Mouse (Mus musculus) midbrain, embryonic 14.5 days (tissue): ENCODE data around the gene S100a13. TPM values are rescaled to one million over a fixed set of nuclear protein-coding genes. Genes with fewer than 3 reads are reported as not detected.

Experiments
- ATAC-seq: fragments of 200-750 bp; cut with Nextera tagmentation; 2 replicates; pipeline ENCODE4 v1.8.0; 2017; ENCODE audit warnings: moderate number of reproducible peaks, moderate library complexity; ENCODE audit not compliant: low FRiP score, low TSS enrichment
- DNase-seq: peaks from one replicate; pipeline ENCODE4 v3.0.0-alpha.2; 2015
- H3K27ac ChIP-seq: fragments of 300-500 bp; sonication (generic); replicated peaks from 2 replicates; pipeline ENCODE4 v1.5.1; 2014; ENCODE audit warnings: mild to moderate bottlenecking, low read depth, low read length, moderate library complexity
- H3K27me3 ChIP-seq: fragments of 300-500 bp; sonication (generic); 2 replicates; pipeline ENCODE4 v1.6.1; 2014; ENCODE audit warnings: low read length, control low read depth, mixed read lengths; ENCODE audit not compliant: control insufficient read depth, insufficient read depth
- H3K36me3 ChIP-seq: fragments of 300-500 bp; sonication (generic); 2 replicates; pipeline ENCODE4 v1.6.1; 2014; ENCODE audit warnings: low read length, control low read depth; ENCODE audit not compliant: control insufficient read depth, insufficient read depth
- H3K4me1 ChIP-seq: fragments of 300-500 bp; sonication (generic); 2 replicates; pipeline ENCODE4 v1.6.1; 2014; ENCODE audit warnings: mild to moderate bottlenecking, antibody characterized with exemption, low read length, control low read depth; ENCODE audit not compliant: control insufficient read depth, insufficient read depth
- H3K4me2 ChIP-seq: fragments of 300-500 bp; sonication (generic); 2 replicates; pipeline ENCODE4 v1.6.1; 2014; ENCODE audit warnings: mild to moderate bottlenecking, low read length, moderate library complexity
- H3K4me3 ChIP-seq: fragments of 300-500 bp; sonication (generic); replicated peaks from 2 replicates; pipeline ENCODE4 v1.5.1; 2014; ENCODE audit warnings: low read depth, low read length
- H3K9ac ChIP-seq: fragments of 300-500 bp; sonication (generic); replicated peaks from 2 replicates; pipeline ENCODE4 v1.6.1; 2014; ENCODE audit warnings: mild to moderate bottlenecking, low read length, moderate library complexity
- H3K9me3 ChIP-seq: fragments of 300-500 bp; sonication (generic); 2 replicates; pipeline ENCODE4 v1.6.1; 2016; ENCODE audit warnings: low read length, control low read depth, mixed read lengths; ENCODE audit not compliant: control insufficient read depth
- WGBS: fragments of 180-500 bp; shearing (Covaris S2); extraction: QIAGEN DNeasy Blood & Tissue Kit; methylation state at CpG from one replicate; pipeline ENCODE4 v1.1.7; 2014; 5-methylcytosine and 5-hydroxymethylcytosine counted together
- polyA plus RNA-seq: library from polyadenylated mRNA; unstranded; fragments of >200 nt; fragmentation: Nextera tagmentation; extraction: Ambion mirVana; gene quantifications from 2 replicates; pipeline ENCODE4 v1.2.1, GENCODE M21; 2014

Gene S100a13
- polyA plus RNA-seq, 1 experiment from 2014 or later: 8.0 TPM

DNA sequence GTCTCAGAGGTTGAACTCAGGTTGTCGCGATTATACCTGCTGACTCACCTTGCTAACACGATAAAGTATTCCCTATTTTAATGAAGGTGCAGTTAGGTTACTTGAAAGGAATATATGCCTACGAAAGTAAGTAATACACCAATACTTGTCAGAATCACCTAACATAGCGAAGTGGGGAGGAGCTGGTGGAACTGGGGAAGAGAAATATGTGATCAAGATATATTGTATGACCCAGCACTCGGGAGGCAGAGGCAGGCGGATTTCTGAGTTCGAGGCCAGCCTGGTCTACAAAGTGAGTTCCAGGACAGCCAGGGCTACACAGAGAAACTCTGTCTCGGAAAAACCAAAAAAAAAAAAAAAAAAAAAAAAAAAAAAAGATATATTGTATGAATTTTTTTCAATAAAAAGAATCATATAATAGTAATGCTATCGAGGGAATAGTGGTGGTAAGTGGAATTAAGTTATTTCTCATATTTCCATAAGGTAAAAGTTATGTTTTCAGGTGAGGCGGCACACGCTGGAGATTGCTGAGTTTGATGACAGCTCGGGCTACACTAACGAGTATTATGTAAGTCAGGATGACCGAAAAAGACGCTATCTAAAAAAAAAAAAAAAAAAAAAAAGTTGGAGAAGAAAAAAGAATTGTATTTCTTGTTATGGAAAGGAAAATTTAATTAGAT lies 38.9 kb upstream of the S100a13 start:
- Histone ChIP-seq H3K4me2 (peak overlapping the region; percentile 42), H3K9me3 (no peaks in the 10 kb centered on the region), H3K4me3 (peak overlapping the region; percentile 30), H3K4me1 (peaks cover 10% of the 10 kb centered on the region), H3K27ac (no peak overlapping the region), H3K9ac (no peak overlapping the region), H3K27me3 (no peaks in the 10 kb centered on the region), H3K36me3 (peaks cover 24% of the 10 kb centered on the region)
- DNase-seq (no peak), ATAC-seq (peak; percentile 28)
- WGBS: 42% methylated on average over 15 of the region's 16 CpGs

DNA sequence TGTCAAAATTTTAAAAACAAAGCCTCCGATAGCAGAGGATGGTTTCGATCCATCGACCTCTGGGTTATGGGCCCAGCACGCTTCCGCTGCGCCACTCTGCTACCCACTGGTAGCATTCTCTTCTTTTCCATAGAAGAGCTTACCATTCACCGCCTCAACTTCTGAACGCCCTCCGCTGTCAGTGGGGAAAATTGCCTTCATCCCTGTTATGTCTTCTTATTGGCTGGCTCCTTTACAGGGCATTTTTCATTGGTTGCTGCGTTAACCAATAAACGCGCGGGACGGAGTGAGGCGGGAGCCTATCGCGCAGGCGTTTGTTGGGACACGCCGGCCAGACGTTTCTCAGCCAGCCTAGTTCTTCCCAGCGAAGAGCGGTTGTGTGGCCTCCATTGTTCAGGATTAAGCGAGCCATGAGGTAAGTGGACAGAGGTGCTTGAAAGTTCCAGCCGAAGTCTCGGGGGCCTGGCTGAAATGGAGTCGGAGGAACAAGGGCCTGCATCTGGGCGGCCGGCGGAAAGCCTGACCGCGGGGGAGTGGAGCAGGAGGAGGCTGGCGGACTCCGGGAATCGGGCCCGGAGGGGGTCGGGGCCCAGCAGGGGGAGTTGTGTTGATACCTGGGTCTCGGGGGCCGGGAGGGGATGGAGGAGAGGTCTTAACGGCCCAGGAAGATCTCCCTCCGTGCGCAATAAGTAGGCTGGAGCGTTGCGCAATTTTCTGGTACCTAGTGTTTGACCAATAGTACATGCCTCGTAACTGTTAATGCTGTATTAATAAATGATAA lies 38.2 kb upstream of the S100a13 start, which contains the start of gene Ilf2:
Gene Ilf2, plus strand, starts transcription at position 296 of the 781 bp plus-strand sequence.
- Histone ChIP-seq H3K27ac (peak within 1 kb of the TSS; percentile 96), H3K4me1 (peaks cover 10% of the 10 kb centered on the region), H3K9ac (peak within 1 kb of the TSS; percentile 97), H3K9me3 (no peaks in the 10 kb centered on the region), H3K27me3 (no peaks in the 10 kb centered on the region), H3K36me3 (peaks cover 31% of the 10 kb centered on the region), H3K4me2 (peak within 1 kb of the TSS; percentile 70), H3K4me3 (peak within 1 kb of the TSS; percentile 82)
- under 1% methylated on average over 45 of the region's 45 CpGs for WGBS
- DNase-seq (peak; percentile 99), ATAC-seq (peak; percentile 99)

DNA sequence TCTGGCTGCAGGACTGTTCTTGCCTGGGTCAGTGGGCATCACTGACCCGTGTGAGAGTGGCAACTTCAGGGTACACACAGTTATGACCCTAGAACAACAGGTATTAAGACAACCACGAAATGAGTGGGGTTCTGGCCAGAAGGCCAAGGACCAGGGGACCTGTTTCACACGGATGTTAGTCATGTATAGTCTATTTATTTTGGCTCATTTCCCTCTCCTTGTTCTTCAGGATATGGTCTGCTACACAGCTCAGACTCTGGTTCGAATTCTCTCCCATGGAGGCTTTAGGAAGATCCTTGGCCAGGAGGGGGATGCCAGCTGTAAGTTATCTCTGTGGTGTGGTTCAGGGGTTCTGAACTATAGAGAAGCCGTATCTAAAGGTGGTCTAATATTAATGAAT lies 27.2 kb upstream of the S100a13 start:
- Histone ChIP-seq H3K4me3 (no peak overlapping the region), H3K4me2 (no peak overlapping the region), H3K4me1 (no peaks in the 10 kb centered on the region), H3K27ac (no peak overlapping the region), H3K27me3 (no peaks in the 10 kb centered on the region), H3K9me3 (no peaks in the 10 kb centered on the region), H3K9ac (no peak overlapping the region), H3K36me3 (peaks cover 73% of the 10 kb centered on the region)
- ATAC-seq: no peak
- DNase-seq: no peak
- WGBS: 86% methylated on average over 5 of the region's 5 CpGs

DNA sequence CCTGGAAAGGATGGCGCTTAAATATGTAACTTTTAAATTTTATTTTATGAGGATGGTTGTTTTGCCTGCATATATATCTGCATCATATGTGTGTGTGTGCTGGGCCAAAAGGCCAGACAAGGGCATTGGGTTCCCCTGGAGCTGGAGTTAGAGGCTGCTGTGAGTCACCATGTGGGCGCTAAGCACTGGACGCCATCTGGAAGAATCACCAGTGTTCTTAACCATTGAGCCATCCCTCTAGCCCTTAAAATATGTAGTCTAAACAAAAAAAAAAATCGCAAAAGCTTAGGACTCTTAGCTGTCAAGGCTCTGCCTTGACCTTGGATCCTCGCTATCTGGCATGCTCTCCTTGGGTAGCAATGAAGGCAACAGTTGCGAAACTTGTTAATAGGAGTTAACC lies 25.7 kb upstream of the S100a13 start:
- H3K36me3 ChIP-seq: peaks cover 58% of the 10 kb centered on the region
- no peaks in the 10 kb centered on the region for H3K27me3 ChIP-seq
- no peaks in the 10 kb centered on the region for H3K9me3 ChIP-seq
- no peak overlapping the region for H3K4me2 ChIP-seq
- H3K27ac ChIP-seq: no peak overlapping the region
- DNase-seq: no peak
- H3K4me3 ChIP-seq: no peak overlapping the region
- 90% methylated on average over 6 of the region's 6 CpGs for WGBS
- no peak for ATAC-seq
- no peak overlapping the region for H3K9ac ChIP-seq
- no peaks in the 10 kb centered on the region for H3K4me1 ChIP-seq

DNA sequence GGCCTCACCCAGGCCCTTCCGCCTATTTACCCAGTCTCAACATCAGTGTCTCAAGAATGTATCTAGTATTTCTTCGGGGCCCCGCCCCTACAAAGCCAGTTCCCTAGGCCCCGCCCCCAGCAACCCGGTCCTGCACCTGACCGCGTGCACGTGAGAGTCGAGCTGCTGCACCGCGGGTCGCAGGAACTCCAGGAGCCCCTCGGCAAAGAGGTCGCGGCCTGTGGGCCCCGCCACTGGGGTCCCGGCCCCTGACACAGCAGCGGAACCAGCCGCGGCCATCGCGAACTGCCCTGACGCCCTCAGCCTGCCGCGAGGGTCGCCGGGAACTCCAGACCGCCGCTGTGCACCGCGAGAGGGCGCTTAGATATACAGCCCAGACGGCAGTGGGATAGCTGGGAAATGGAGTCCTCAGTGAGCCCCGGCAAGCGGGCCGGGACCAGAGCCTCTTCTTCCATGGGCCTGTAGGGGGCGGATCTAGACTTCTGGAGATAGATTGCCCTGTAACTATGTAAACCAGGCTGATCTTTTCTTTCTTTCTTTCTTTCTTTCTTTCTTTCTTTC lies 23.5 kb upstream of the S100a13 start, which contains the start of gene Snapin:
Gene Snapin, minus strand, starts transcription at position 338 of the 561 bp plus-strand sequence.
- H3K27ac ChIP-seq: peak within 1 kb of the TSS; percentile 76
- peak within 1 kb of the TSS; percentile 71 for H3K9ac ChIP-seq
- peak; percentile 95 for ATAC-seq
- peak; percentile 97 for DNase-seq
- WGBS: under 1% methylated on average over 37 of the region's 37 CpGs
- no peaks in the 10 kb centered on the region for H3K9me3 ChIP-seq
- peaks cover 44% of the 10 kb centered on the region for H3K36me3 ChIP-seq
- H3K4me2 ChIP-seq: peak within 1 kb of the TSS; percentile 73
- H3K4me3 ChIP-seq: peak within 1 kb of the TSS; percentile 76
- no peaks in the 10 kb centered on the region for H3K4me1 ChIP-seq
- no peaks in the 10 kb centered on the region for H3K27me3 ChIP-seq

DNA sequence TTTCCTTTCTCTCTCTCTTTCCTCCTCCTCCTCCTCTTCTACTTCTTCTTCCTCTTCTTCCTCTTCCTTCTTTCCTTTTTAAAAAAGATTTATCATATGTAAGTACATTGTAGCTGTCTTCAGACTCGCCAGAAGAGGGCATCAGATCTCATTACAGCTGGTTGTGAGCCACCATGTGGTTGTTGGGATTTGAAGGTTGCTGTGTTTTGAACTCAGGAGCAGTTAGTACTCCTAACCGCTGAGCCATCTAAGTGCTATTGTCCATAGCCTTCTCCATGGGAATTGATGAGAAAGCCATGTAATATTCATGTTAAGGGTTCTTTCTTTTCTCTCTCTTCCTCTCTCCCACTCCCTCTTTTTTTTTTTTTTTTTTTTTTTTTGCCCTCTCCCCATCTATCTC lies 22.9 kb upstream of the S100a13 start:
- Histone ChIP-seq H3K4me2 (no peak overlapping the region), H3K4me3 (no peak overlapping the region), H3K9me3 (no peaks in the 10 kb centered on the region), H3K36me3 (peaks cover 44% of the 10 kb centered on the region), H3K4me1 (no peaks in the 10 kb centered on the region), H3K27me3 (no peaks in the 10 kb centered on the region), H3K27ac (no peak overlapping the region), H3K9ac (no peak overlapping the region)
- DNase-seq: peak; percentile 28
- WGBS: 44% methylated on average over 2 of the region's 2 CpGs
- ATAC-seq: no peak

DNA sequence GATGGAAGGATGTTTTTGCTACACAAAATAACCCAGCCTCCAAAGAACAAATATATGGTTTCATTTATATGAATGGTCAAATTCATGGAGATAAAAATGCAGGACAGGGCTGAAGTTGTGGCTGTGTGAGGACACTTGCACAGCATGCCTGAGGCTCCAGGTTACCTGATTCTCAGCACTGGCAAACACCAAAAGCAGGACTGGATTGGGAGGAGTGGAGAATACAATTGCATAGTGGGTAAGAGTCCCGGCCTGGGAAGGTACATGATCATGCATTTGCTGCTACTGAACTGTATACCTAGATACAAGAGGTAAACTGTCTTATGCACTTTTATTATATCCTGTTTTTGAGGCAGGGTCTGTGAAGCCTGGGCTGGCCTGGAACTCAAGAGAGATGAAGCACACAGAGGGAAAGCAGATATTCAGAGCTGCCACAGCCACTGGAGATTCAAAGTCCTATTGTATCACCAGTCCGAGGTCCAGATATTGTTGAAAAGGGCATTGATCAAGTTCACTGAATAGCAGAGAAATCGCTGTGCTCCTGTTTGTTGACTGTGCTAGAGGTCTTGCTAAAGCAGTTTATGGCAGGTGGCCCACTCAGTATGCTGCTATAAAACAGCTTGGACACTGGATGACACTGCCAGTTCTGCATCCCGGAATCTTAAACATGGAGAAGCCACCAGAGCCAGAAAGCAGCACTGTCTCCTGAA lies 20.2 kb upstream of the S100a13 start:
- Histone ChIP-seq H3K36me3 (peaks cover 46% of the 10 kb centered on the region), H3K9ac (no peak overlapping the region), H3K27me3 (no peaks in the 10 kb centered on the region), H3K9me3 (no peaks in the 10 kb centered on the region), H3K4me3 (no peak overlapping the region), H3K4me2 (no peak overlapping the region), H3K27ac (no peak overlapping the region), H3K4me1 (no peaks in the 10 kb centered on the region)
- DNase-seq: no peak
- 65% methylated on average over 4 of the region's 4 CpGs for WGBS
- no peak for ATAC-seq

DNA sequence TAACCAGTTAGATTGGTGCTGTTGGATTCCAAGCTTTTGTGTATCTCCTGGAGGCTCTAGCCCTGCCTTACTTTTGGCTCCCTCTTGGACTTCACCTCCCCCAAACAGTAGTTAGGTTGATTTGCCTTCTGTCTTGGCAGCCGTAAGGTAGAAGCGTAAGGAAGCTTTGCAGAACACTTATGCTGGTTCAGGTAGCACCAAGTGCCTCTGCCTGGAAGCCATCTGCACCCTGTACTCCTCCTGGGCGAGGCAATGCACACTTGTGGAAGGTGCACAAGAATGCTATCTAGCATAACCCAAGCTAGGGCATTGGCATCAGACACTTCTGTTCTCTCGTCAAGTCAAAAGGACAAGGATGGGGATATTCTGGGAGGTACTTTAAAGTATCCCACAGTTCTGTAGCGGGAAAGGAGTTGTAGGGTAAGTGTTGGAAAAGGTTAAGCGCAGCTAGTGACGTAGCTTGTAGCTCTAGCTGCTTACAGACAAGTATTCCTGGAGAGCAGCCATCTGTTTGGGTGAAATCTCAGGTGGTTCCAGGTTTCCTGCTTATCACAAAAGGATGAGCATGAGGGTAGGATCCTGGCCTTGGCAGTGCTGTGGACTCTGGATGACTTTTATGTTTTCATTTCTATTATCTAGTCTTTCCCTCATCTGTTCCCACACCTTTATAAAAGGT lies 18.2 kb upstream of the S100a13 start:
- H3K27me3 ChIP-seq: no peaks in the 10 kb centered on the region
- H3K4me3 ChIP-seq: no peak overlapping the region
- ATAC-seq (no peak), DNase-seq (no peak)
- 94% methylated on average over 7 of the region's 7 CpGs for WGBS
- no peak overlapping the region for H3K4me2 ChIP-seq
- no peak overlapping the region for H3K27ac ChIP-seq
- H3K36me3 ChIP-seq: peaks cover 53% of the 10 kb centered on the region
- H3K9me3 ChIP-seq: no peaks in the 10 kb centered on the region
- no peaks in the 10 kb centered on the region for H3K4me1 ChIP-seq
- no peak overlapping the region for H3K9ac ChIP-seq
